Mouse (Mus musculus) stomach, postnatal 0 days (tissue): Measurements from ENCODE around the gene Smarcc2.

ENCODE experiments used
- CTCF ChIP-seq: IDR thresholded peaks from 2 replicates; pipeline ENCODE4 v1.5.1; 2016; ENCODE audit warnings: antibody characterized with exemption, low read depth, mild to moderate bottlenecking, moderate library complexity
- EP300 ChIP-seq: optimal IDR thresholded peaks from 2 replicates; pipeline ENCODE3; 2016; ENCODE audit warnings: antibody characterized with exemption

DNA sequence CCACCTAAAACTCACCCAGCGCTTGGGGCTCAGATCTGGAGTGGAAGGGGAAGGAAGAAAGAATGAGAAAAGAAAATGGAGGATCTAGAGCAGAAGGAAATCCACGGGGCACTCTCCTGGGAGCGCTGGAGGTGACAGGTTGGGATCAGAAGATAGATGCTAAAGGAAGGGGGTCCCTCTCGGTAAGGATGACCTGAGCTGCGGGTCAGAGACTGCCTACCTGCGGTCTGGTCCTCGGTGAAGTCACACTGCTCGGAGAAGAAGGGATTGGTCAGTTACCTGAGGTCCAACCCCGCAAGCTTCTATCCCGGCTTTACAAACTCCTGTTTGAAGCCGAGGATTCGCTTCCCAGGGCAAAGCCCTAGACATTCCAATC lies 34.3 kb downstream of the Smarcc2 start:
- 0 out of 2 replicates have a peak, but pooled peaks have one; percentile 0 for TF ChIP-seq CTCF
- TF ChIP-seq EP300, result no peak
